Mouse (Mus musculus) liver, embryonic 12.5 days (tissue): ENCODE measurements around the gene Pard6a. TPM values are rescaled to one million over a fixed set of nuclear protein-coding genes. Genes with fewer than 3 reads are reported as not detected.

Experiments used
- ATAC-seq: fragments of 200-750 bp; cut with Nextera tagmentation; 2 replicates; pipeline ENCODE4 v1.8.0; 2017; ENCODE audit warnings: moderate number of reproducible peaks, mild to moderate bottlenecking, moderate library complexity
- H3K27ac ChIP-seq: fragments of 300-500 bp; sonication (generic); 2 replicates; pipeline ENCODE4 v1.5.1; 2016; ENCODE audit warnings: mild to moderate bottlenecking
- H3K27me3 ChIP-seq: fragments of 300-500 bp; sonication (generic); replicated peaks from 2 replicates; pipeline ENCODE4 v1.6.1; 2016; ENCODE audit warnings: mild to moderate bottlenecking, moderate library complexity
- H3K36me3 ChIP-seq: fragments of 300-500 bp; sonication (generic); 2 replicates; pipeline ENCODE4 v1.6.1; 2016; ENCODE audit warnings: mild to moderate bottlenecking, moderate library complexity
- H3K4me1 ChIP-seq: fragments of 300-500 bp; sonication (generic); 2 replicates; pipeline ENCODE4 v1.6.1; 2016
- H3K4me2 ChIP-seq: fragments of 300-500 bp; sonication (generic); 2 replicates; pipeline ENCODE4 v1.6.1; 2016; ENCODE audit warnings: mild to moderate bottlenecking, moderate library complexity
- H3K4me3 ChIP-seq: fragments of 300-500 bp; sonication (generic); 2 replicates; pipeline ENCODE4 v1.5.1; 2016; ENCODE audit warnings: mild to moderate bottlenecking, moderate library complexity
- H3K9ac ChIP-seq: fragments of 300-500 bp; sonication (generic); 2 replicates; pipeline ENCODE4 v1.6.1; 2016; ENCODE audit warnings: mild to moderate bottlenecking, moderate library complexity
- H3K9me3 ChIP-seq: fragments of 300-500 bp; sonication (generic); replicated peaks from 2 replicates; pipeline ENCODE4 v1.6.1; 2016; ENCODE audit warnings: mild to moderate bottlenecking, moderate library complexity
- WGBS: fragments of 180-500 bp; shearing (Covaris S2); methylation state at CpG from one replicate; pipeline ENCODE4 v1.1.7; 2016; ENCODE audit not compliant: insufficient replicate concordance; 5-methylcytosine and 5-hydroxymethylcytosine counted together
- polyA plus RNA-seq: library from polyadenylated mRNA; unstranded; fragments of >200 nt; fragmentation: Nextera tagmentation; extraction: Ambion mirVana; gene quantifications from 2 replicates; pipeline ENCODE4 v1.2.1, GENCODE M21; 2016

The Pard6a gene
- polyA plus RNA-seq, 1 experiment from 2014 or later, result 10.8 TPM

DNA sequence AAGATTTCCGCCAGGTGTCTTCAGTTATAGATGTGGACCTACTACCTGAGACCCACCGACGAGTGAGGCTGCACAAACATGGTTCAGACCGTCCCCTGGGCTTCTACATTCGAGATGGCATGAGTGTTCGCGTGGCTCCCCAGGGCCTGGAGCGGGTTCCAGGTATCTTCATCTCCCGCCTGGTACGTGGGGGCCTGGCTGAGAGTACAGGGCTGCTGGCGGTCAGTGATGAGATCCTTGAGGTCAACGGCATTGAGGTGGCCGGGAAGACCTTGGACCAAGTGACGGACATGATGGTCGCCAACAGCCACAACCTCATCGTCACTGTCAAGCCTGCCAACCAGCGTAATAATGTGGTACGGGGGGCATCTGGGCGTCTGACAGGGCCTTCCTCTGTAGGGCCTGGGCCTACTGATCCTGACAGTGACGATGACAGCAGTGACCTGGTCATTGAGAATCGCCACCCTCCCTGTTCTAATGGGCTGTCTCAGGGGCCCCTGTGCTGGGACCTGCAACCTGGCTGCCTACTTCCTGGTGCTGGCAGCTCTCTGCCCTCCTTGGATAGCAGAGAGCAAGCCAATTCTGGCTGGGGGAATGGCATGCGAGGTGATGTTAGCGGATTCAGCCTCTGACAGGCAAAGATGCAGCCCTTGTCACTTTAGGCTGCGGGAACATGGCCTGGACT lies 1.9 kb downstream of the Pard6a start:
- H3K4me1 ChIP-seq, result peaks cover 49% of the 10 kb centered on the region
- H3K9me3 ChIP-seq, result no peaks in the 10 kb centered on the region
- H3K27me3 ChIP-seq, result no peaks in the 10 kb centered on the region
- no peak overlapping the region for H3K27ac ChIP-seq
- no peak for ATAC-seq
- no peak overlapping the region for H3K4me3 ChIP-seq
- 88% methylated on average over 24 of the region's 24 CpGs for WGBS
- H3K9ac ChIP-seq, result no peak overlapping the region; the same call in 1 of the 2 replicates
- peaks cover 33% of the 10 kb centered on the region for H3K36me3 ChIP-seq
- H3K4me2 ChIP-seq, result no peak overlapping the region

DNA sequence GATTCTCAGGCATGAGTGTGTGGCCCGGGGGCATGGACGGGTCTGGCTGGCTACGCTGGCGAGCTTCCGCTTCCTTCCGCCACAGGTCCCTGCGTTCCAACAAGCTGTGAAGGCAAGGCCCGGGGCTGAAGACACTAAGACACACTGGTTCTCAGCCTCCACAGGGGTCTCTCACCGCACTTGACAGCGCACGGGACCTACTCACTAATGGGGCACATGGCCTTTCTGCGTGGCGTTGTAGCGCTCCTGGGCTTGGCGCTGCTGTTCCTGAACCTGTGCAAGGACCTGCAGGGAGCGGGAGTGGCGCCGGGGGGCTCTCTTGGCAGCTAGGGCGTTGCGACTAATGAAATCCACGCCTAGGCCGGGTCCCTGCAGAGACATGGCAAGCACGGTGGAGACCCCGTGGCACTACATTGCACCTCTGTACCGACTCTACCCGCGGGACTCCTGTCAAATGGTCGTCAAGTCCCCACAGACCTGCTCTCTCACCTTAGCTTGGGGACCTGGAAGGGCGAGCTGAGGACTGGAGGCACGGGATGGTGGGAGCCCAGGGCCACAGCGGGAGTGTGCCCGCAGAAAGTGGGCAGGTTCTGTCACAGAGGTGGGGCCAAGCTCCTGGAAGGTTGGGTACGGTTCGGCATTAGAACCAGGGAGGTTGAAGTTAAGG lies 3.3 kb downstream of the Pard6a start:
- no peak overlapping the region for H3K4me2 ChIP-seq
- peaks cover 23% of the 10 kb centered on the region for H3K36me3 ChIP-seq
- H3K9ac ChIP-seq, result no peak overlapping the region
- H3K4me3 ChIP-seq, result no peak overlapping the region
- no peak overlapping the region for H3K27ac ChIP-seq
- no peaks in the 10 kb centered on the region for H3K27me3 ChIP-seq
- H3K9me3 ChIP-seq, result no peaks in the 10 kb centered on the region
- no peak for ATAC-seq
- WGBS, result 88% methylated on average over 34 of the region's 34 CpGs
- H3K4me1 ChIP-seq, result peaks cover 49% of the 10 kb centered on the region

DNA sequence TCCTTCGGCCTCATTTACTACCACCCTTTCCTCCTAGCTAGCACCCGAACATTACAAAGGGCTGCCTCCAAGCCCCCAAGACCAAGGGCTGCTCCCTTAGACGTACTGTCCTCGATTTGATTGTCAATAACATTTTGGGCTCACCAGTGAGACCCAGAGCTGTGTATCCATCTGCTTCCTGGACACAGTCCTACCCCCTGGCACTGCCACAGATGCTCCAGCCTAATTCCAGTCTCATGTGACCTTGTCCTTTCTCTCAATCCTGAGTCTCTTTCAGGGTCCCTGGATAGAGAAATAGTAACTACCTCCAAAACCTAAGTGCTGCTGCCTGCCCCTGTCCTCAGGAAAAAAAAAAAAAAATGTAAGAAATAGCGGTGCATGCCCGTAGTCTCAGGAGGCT lies 4.0 kb downstream of the Pard6a start:
- no peak for ATAC-seq
- H3K27me3 ChIP-seq, result no peaks in the 10 kb centered on the region
- no peaks in the 10 kb centered on the region for H3K9me3 ChIP-seq
- H3K36me3 ChIP-seq, result peaks cover 23% of the 10 kb centered on the region
- no peak overlapping the region for H3K4me3 ChIP-seq
- H3K4me2 ChIP-seq, result no peak overlapping the region
- H3K9ac ChIP-seq, result no peak overlapping the region
- H3K4me1 ChIP-seq, result peaks cover 43% of the 10 kb centered on the region
- H3K27ac ChIP-seq, result no peak overlapping the region
- 76% methylated on average over 6 of the region's 6 CpGs for WGBS

DNA sequence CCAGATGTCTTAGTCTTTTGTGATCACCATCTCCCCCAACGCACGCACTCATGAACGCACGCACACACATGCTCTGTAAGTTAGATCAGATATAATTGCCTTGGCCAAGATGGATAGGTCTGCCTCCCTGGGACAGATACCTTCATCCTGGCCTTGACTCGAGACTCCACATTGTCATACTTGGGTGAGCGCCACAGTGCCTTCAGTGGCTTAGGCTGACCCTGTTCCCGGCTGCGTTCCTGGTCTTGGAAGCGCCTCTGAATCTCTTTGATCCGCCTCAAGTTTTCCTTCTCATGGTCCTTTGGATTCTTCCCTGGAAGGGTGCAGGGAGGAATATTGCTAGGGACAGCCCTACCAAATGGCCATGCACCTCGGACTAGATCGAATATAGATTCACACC lies 5.5 kb downstream of the Pard6a start:
- WGBS, result 75% methylated on average over 12 of the region's 12 CpGs
- Histone ChIP-seq H3K4me2 (peak overlapping the region; percentile 92), H3K36me3 (peaks cover 23% of the 10 kb centered on the region), H3K9ac (no peak overlapping the region), H3K27me3 (no peaks in the 10 kb centered on the region), H3K4me1 (peaks cover 37% of the 10 kb centered on the region), H3K9me3 (no peaks in the 10 kb centered on the region), H3K4me3 (no peak overlapping the region), H3K27ac (no peak overlapping the region; the same call in 1 of the 2 replicates)
- no peak for ATAC-seq

DNA sequence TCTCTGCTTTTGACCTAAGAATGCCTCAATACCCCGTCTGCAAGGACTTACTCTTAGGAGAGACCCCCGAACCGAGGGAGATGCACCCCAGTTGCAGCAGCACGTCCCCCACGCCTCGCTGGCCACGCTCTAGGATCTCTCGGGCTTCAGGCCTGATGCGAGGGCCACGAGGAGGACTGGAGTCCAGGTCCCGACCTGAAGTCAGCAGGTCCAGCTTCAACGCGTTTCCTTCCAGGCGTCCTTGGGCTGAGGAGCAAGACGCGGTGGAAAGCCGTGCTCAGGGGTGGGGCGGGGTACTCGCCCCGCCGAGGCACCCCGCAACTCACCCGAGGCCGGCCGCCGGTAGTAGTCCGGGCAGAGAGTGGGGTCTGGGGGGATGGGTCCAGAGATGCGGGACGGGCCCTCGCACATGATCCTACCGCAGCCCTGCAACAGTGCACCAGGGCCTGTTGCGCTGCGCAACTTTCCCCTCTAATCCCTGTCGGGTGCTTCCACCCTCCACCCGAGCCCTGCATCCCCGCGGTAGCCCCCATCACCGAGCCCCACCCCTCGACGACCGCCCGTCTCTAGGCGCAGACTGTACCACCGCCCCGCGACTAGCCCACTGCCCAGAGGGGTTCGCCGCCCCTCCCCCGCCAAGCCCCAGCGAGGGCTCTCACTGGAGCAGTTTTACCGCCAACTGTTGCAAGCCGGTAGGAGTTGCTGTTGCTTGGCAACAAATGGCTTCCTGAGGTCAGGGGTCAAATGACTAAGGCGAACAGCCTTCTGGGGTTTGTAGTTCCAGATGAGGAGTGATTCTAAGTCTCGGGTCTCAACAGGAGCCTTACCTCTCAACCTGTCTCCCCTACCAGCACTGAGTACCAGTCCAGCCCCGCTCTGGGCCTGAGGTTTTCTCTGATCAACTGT lies 6.8 kb downstream of the Pard6a start, which contains the start of the genes 4933405L10Rik and Enkd1:
Gene 4933405L10Rik, plus strand, starts transcription at position 158 of the 906 bp plus-strand sequence.
Gene Enkd1, minus strand, starts transcription at position 713 of the 906 bp plus-strand sequence.
- Histone ChIP-seq H3K4me3 (peak within 1 kb of the TSS; percentile 71), H3K27ac (peak within 1 kb of the TSS; percentile 8), H3K4me1 (peaks cover 24% of the 10 kb centered on the region), H3K4me2 (peak within 1 kb of the TSS; percentile 92), H3K36me3 (peaks cover 18% of the 10 kb centered on the region), H3K9ac (peak within 1 kb of the TSS; percentile 73), H3K9me3 (no peaks in the 10 kb centered on the region), H3K27me3 (no peaks in the 10 kb centered on the region)
- WGBS, result 1% methylated on average over 55 of the region's 55 CpGs
- ATAC-seq, result peak; percentile 73

DNA sequence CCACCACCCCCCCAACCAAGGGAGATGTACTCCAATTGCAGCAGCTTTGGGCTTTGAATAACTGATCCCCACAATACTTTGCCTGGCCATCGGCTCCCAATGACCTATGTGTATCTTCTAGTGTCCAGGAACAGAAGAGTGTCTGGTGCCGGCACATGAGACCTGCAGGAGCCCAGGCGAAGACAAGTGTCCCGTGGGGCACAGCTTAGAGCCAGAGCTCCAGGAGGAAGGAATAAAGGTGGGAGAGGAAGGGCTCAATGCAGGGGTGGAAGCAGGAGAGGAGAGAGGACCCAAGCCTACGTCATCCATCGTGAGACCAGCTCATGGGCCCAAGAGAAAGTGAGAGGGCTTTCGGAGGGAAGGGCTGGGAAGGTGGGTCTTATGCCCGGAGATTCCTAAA lies 7.7 kb downstream of the Pard6a start:
- ATAC-seq, result no peak
- H3K9ac ChIP-seq, result no peak overlapping the region
- no peaks in the 10 kb centered on the region for H3K27me3 ChIP-seq
- no peaks in the 10 kb centered on the region for H3K9me3 ChIP-seq
- H3K4me1 ChIP-seq, result peaks cover 22% of the 10 kb centered on the region
- no peak overlapping the region for H3K27ac ChIP-seq
- H3K4me3 ChIP-seq, result no peak overlapping the region
- 82% methylated on average over 8 of the region's 8 CpGs for WGBS
- peaks cover 9% of the 10 kb centered on the region for H3K36me3 ChIP-seq
- H3K4me2 ChIP-seq, result no peak overlapping the region

DNA sequence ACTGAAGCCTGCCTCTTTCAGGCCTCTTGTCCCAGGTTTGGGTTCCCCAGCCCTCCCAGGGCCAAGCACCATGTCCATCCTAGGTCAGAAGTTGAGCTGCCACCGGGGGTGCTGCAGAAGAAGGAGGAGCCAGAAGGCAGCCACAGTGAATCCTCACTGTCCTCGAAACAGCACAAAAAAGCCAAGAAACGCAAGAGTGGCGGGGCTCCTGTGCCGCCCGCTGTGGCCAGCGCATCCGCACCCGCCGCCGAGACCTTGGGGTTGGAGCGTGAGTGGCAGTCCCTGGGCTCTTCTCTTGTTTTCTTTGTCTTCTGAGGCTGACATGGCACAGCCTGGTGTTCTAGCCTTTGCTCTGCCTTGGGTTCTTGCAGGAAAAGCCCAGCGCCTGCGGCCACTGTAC lies 8.4 kb downstream of the Pard6a start:
- Histone ChIP-seq H3K9me3 (no peaks in the 10 kb centered on the region), H3K27ac (no peak overlapping the region), H3K4me2 (no peak overlapping the region), H3K4me3 (no peak overlapping the region), H3K9ac (no peak overlapping the region; the same call in 1 of the 2 replicates), H3K36me3 (peaks cover 3% of the 10 kb centered on the region), H3K4me1 (peaks cover 22% of the 10 kb centered on the region), H3K27me3 (no peaks in the 10 kb centered on the region)
- ATAC-seq, result no peak
- 78% methylated on average over 14 of the region's 14 CpGs for WGBS

DNA sequence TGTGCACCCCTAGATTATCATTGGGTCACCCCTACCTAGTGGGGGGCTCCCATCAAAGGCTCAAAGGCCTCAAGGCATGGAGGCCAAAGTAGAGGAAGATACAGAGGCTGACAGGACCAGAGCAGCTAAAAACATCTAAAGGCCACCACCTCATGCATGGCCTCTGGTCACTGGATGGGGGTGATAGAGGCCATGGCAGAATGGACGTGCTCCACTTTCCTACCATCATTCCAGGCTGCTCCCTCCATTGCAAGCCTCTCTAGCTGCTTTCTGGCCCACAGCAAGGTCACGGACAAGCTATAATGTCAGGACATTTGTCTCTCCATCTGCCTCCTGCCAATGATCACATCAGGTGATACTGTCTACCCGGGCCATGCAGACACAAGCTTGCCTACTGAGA lies 11.3 kb downstream of the Pard6a start:
- Histone ChIP-seq H3K27ac (no peak overlapping the region), H3K4me1 (peaks cover 4% of the 10 kb centered on the region), H3K9ac (no peak overlapping the region), H3K9me3 (no peaks in the 10 kb centered on the region), H3K36me3 (0 out of 2 replicates have a peak, but pooled peaks cover 4% of the 10 kb centered on the region), H3K4me3 (no peak overlapping the region), H3K27me3 (no peaks in the 10 kb centered on the region), H3K4me2 (no peak overlapping the region)
- WGBS, result 57% methylated on average over 3 of the region's 3 CpGs
- no peak for ATAC-seq

DNA sequence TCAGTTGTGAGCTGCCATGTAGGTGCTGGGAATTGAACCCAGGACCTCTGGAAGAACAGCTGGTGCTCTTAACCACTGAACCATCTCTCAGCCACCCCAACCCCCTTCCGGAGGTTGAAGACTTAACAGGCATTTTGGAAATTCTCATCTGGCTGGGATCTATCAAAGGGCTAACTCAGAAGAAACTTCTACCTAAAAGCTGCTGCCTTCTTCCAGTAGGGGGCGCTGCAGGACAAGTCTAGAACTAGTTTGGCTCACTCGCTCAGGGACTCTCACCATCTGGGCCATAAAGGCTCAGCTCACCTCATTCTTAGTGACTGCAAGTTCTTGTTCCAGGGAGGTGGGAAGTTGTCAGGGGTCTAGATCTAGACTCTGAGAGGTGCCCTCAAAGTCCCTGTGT lies 13.2 kb downstream of the Pard6a start:
- Histone ChIP-seq H3K4me1 (no peaks in the 10 kb centered on the region), H3K9me3 (no peaks in the 10 kb centered on the region), H3K27ac (no peak overlapping the region), H3K4me2 (no peak overlapping the region), H3K4me3 (no peak overlapping the region), H3K9ac (no peak overlapping the region), H3K36me3 (0 out of 2 replicates have a peak, but pooled peaks cover 5% of the 10 kb centered on the region), H3K27me3 (no peaks in the 10 kb centered on the region)
- ATAC-seq, result no peak
- 2% methylated on average over 3 of the region's 3 CpGs for WGBS

DNA sequence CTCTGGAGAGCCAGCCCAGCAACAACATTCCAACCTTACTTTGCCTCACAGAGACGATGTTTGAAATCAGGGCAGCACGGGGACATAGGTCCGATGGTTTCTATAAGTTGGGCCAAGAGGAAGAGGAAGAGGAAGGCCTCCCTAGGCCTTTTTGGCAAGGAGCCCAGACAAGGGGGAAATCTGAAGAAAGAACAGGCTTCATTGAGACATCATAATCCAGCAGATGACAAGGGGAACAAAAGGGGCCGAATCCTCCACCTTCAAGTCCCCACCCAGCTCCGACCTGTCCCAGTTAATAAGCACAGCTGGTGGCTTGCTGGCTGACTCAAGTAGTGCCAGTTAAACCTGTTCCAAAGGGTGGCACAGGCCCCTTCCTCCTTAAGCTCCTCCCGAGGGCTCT lies 14.1 kb downstream of the Pard6a start:
- no peaks in the 10 kb centered on the region for H3K4me1 ChIP-seq
- WGBS, result 62% methylated on average over 6 of the region's 6 CpGs
- H3K27me3 ChIP-seq, result no peaks in the 10 kb centered on the region
- H3K36me3 ChIP-seq, result 0 out of 2 replicates have a peak, but pooled peaks cover 5% of the 10 kb centered on the region
- no peak overlapping the region; the same call in 1 of the 2 replicates for H3K27ac ChIP-seq
- no peak for ATAC-seq
- no peak overlapping the region for H3K9ac ChIP-seq
- no peaks in the 10 kb centered on the region for H3K9me3 ChIP-seq
- H3K4me3 ChIP-seq, result no peak overlapping the region
- no peak overlapping the region for H3K4me2 ChIP-seq

DNA sequence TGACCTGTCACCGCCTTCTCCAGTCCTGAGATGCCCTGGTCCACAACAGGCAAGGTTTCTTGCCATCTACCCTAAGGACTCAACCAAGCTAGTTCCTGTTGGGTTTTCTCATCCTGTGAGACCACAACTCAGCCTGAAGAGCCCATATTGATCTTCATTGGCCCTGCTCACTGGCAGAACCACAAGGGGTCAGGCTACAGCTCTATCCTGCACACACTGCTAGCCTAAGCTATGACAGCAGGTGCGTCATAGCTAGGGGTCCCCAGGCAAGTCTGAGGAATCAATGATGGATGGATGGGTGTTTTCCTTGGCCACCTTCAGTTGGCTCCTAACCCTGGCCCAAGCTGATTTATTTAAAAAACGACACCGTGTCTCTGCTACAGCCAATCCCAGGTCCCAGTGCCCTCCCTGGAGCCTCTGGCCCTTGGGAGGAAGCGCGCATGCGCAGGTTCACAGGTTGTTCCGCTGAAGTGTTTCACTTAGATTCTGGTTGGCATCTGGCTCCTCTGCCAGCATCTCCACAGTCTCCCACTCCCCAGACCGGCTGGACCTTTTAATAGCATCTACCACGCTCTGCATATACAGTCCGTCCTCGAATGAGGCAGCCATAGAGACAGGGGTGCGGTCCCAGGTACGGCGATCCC lies 15.5 kb downstream of the Pard6a start:
- WGBS, result 87% methylated on average over 15 of the region's 15 CpGs
- Histone ChIP-seq H3K4me3 (no peak overlapping the region), H3K27ac (no peak overlapping the region), H3K36me3 (0 out of 2 replicates have a peak, but pooled peaks cover 5% of the 10 kb centered on the region), H3K4me2 (no peak overlapping the region), H3K27me3 (no peaks in the 10 kb centered on the region), H3K9me3 (no peaks in the 10 kb centered on the region), H3K9ac (no peak overlapping the region), H3K4me1 (no peaks in the 10 kb centered on the region)
- ATAC-seq, result no peak
